Mouse (Mus musculus) WW6 (cell line): Measurements from ENCODE around the gene Zfp148.
"Not testable (repeated sequence)": the region's sequence is repeated elsewhere in the genome, so short reads cannot be mapped to it uniquely, and the experiment has no call there.

ENCODE experiments used
- DNase-seq: peaks from one replicate; pipeline ENCODE4 v3.0.0-alpha.2; 2013; ENCODE audit warnings: low read depth, low spot score

Zfp148 gene

GRCm38 (mm10) chr16:33381614-33382245 lies 1.1 kb downstream of the Zfp148 start:
- no peak for DNase-seq

GRCm38 (mm10) chr16:33382341-33382740 lies 1.7 kb downstream of the Zfp148 start:
- no peak for DNase-seq

GRCm38 (mm10) chr16:33383584-33383983 lies 2.9 kb downstream of the Zfp148 start:
- DNase-seq: no peak

- not testable (repeated sequence) for DNase-seq
Observed at GRCm38 (mm10) chr16:33384057-33384456, 3.4 kb downstream of the Zfp148 start.

- no peak for DNase-seq
Observed at GRCm38 (mm10) chr16:33387013-33387412, 6.4 kb downstream of the Zfp148 start.

GRCm38 (mm10) chr16:33387420-33387819 lies 6.8 kb downstream of the Zfp148 start:
- no peak for DNase-seq

- DNase-seq: no peak
Observed at GRCm38 (mm10) chr16:33399913-33400782, 19.5 kb downstream of the Zfp148 start.

- no peak for DNase-seq
Observed at GRCm38 (mm10) chr16:33400943-33401342, 20.3 kb downstream of the Zfp148 start.

- no peak for DNase-seq
Observed at GRCm38 (mm10) chr16:33403258-33403657, 22.6 kb downstream of the Zfp148 start.

- DNase-seq: no peak
Observed at GRCm38 (mm10) chr16:33404055-33404454, 23.4 kb downstream of the Zfp148 start.

GRCm38 (mm10) chr16:33405487-33405886 lies 24.9 kb downstream of the Zfp148 start:
- DNase-seq: no peak

GRCm38 (mm10) chr16:33410151-33410550 lies 29.5 kb downstream of the Zfp148 start:
- DNase-seq: no peak

- DNase-seq: no peak
Observed at GRCm38 (mm10) chr16:33410605-33411004, 30.0 kb downstream of the Zfp148 start.

- no peak for DNase-seq
Observed at GRCm38 (mm10) chr16:33414191-33414590, 33.6 kb downstream of the Zfp148 start.

- DNase-seq: no peak
Observed at GRCm38 (mm10) chr16:33415607-33416006, 35.0 kb downstream of the Zfp148 start.

GRCm38 (mm10) chr16:33428327-33428726 lies 47.7 kb downstream of the Zfp148 start:
- peak; percentile 24 for DNase-seq

- DNase-seq: no peak
Observed at GRCm38 (mm10) chr16:33431660-33432059, 51.0 kb downstream of the Zfp148 start.

- no peak for DNase-seq
Observed at GRCm38 (mm10) chr16:33441065-33441464, 60.4 kb downstream of the Zfp148 start.

- no peak for DNase-seq
Observed at GRCm38 (mm10) chr16:33446830-33447229, 66.2 kb downstream of the Zfp148 start.

GRCm38 (mm10) chr16:33453826-33454225 lies 73.2 kb downstream of the Zfp148 start:
- DNase-seq: no peak

- no peak for DNase-seq
Observed at GRCm38 (mm10) chr16:33454306-33454705, 73.7 kb downstream of the Zfp148 start.

GRCm38 (mm10) chr16:33455263-33455910 lies 74.8 kb downstream of the Zfp148 start:
- DNase-seq: no peak
